Mouse (Mus musculus): Measurements from ENCODE around the gene Mmp9.
A peak's percentile ranks its signal among the peaks of the same experiment; 100 is the strongest.

Gene Mmp9

GRCm38 (mm10) chr2:164912749-164913427 is 27.7 kb upstream of the Mmp9 start:
- no peak for DNase-seq (ENCODE audit: low read depth)

- DNase-seq (ENCODE audit: low read depth), result no peak
Observed at GRCm38 (mm10) chr2:164913428-164913786, 27.2 kb upstream of the Mmp9 start.

GRCm38 (mm10) chr2:164916820-164917219 is 23.8 kb upstream of the Mmp9 start:
- DNase-seq (ENCODE audit: low read depth), result no peak

GRCm38 (mm10) chr2:164917371-164917770 is 23.2 kb upstream of the Mmp9 start:
- no peak for DNase-seq (ENCODE audit: low read depth)

- no peak for DNase-seq (ENCODE audit: low read depth)
Observed at GRCm38 (mm10) chr2:164918325-164918724, 22.3 kb upstream of the Mmp9 start.

GRCm38 (mm10) chr2:164921984-164922383 is 18.6 kb upstream of the Mmp9 start:
- DNase-seq (ENCODE audit: low read depth), result no peak

- DNase-seq (ENCODE audit: low read depth), result no peak
Observed at GRCm38 (mm10) chr2:164923291-164923690, 17.3 kb upstream of the Mmp9 start.

GRCm38 (mm10) chr2:164924100-164924857 is 16.3 kb upstream of the Mmp9 start:
- DNase-seq (ENCODE audit: low read depth), result peak; percentile 70

- no peak for DNase-seq (ENCODE audit: low read depth)
Observed at GRCm38 (mm10) chr2:164930706-164931581, 9.6 kb upstream of the Mmp9 start.

GRCm38 (mm10) chr2:164933534-164933933 is 7.0 kb upstream of the Mmp9 start:
- DNase-seq (ENCODE audit: low read depth), result no peak

- no peak for DNase-seq (ENCODE audit: low read depth)
Observed at GRCm38 (mm10) chr2:164935991-164936390, 4.6 kb upstream of the Mmp9 start.

- no peak for DNase-seq (ENCODE audit: low read depth)
Observed at GRCm38 (mm10) chr2:164938146-164939091, 2.2 kb upstream of the Mmp9 start.

- no peak for DNase-seq (ENCODE audit: low read depth)
Observed at GRCm38 (mm10) chr2:164939106-164939505, 1.5 kb upstream of the Mmp9 start.

GRCm38 (mm10) chr2:164942692-164943290 is 2.2 kb downstream of the Mmp9 start:
- no peak for DNase-seq (ENCODE audit: low read depth)

- DNase-seq (ENCODE audit: low read depth), result no peak
Observed at GRCm38 (mm10) chr2:164947506-164947905, 6.9 kb downstream of the Mmp9 start.

GRCm38 (mm10) chr2:164947930-164948329 is 7.3 kb downstream of the Mmp9 start:
- DNase-seq (ENCODE audit: low read depth), result no peak

GRCm38 (mm10) chr2:164948962-164949361 is 8.4 kb downstream of the Mmp9 start:
- DNase-seq (ENCODE audit: low read depth), result no peak

GRCm38 (mm10) chr2:164950501-164950900 is 9.9 kb downstream of the Mmp9 start:
- DNase-seq (ENCODE audit: low read depth), result no peak

- no peak for DNase-seq (ENCODE audit: low read depth)
Observed at GRCm38 (mm10) chr2:164951745-164952144, 11.2 kb downstream of the Mmp9 start.

GRCm38 (mm10) chr2:164952448-164952847 is 11.9 kb downstream of the Mmp9 start:
- DNase-seq (ENCODE audit: low read depth), result no peak

- DNase-seq (ENCODE audit: low read depth), result peak; percentile 23
Observed at GRCm38 (mm10) chr2:164953224-164953623, 12.6 kb downstream of the Mmp9 start.

Data from fibroblast of lung, adult 2 months (primary cell).